Mouse (Mus musculus) embryo, embryonic 11 days (tissue): Measurements from ENCODE around the gene Hand1.
"Not testable (repeated sequence)": the region's sequence is repeated elsewhere in the genome, so short reads cannot be mapped to it uniquely, and the experiment has no call there.

Experiments
- DNase-seq: peaks from one replicate; pipeline ENCODE4 v3.0.0-alpha.2; 2015

Hand1 gene

GRCm38 (mm10) chr11:57832552-57833201 is at the start of gene Hand1:
TSS of gene Hand1 (minus strand) at chr11:57832818.
- peak; percentile 40 for DNase-seq

- DNase-seq = no peak
These were observed 43.5 kb upstream of the Hand1 start for GRCm38 (mm10) chr11:57876157-57876556.

- no peak for DNase-seq
These were observed 40.4 kb upstream of the Hand1 start for GRCm38 (mm10) chr11:57873014-57873413.

- DNase-seq = peak; percentile 60
These were observed 36.3 kb upstream of the Hand1 start for GRCm38 (mm10) chr11:57868753-57869460.

- DNase-seq = peak; percentile 32
These were observed 33.8 kb upstream of the Hand1 start for GRCm38 (mm10) chr11:57866466-57866865.

- no peak for DNase-seq
These were observed 32.0 kb upstream of the Hand1 start for GRCm38 (mm10) chr11:57864577-57864976.

- no peak for DNase-seq
These were observed 29.5 kb upstream of the Hand1 start for GRCm38 (mm10) chr11:57862088-57862487.

- no peak for DNase-seq
These were observed 25.1 kb upstream of the Hand1 start for GRCm38 (mm10) chr11:57857709-57858108.

- no peak for DNase-seq
These were observed 21.0 kb upstream of the Hand1 start for GRCm38 (mm10) chr11:57853571-57853970.

GRCm38 (mm10) chr11:57850931-57851330 is 18.3 kb upstream of the Hand1 start:
- DNase-seq = no peak

GRCm38 (mm10) chr11:57850298-57850697 is 17.7 kb upstream of the Hand1 start:
- DNase-seq = no peak

- no peak for DNase-seq
These were observed 14.8 kb upstream of the Hand1 start for GRCm38 (mm10) chr11:57847396-57847795.

GRCm38 (mm10) chr11:57846421-57847363 is 14.1 kb upstream of the Hand1 start:
- not testable (repeated sequence) for DNase-seq

GRCm38 (mm10) chr11:57841391-57841790 is 8.8 kb upstream of the Hand1 start:
- no peak for DNase-seq

GRCm38 (mm10) chr11:57840986-57841385 is 8.4 kb upstream of the Hand1 start:
- no peak for DNase-seq

GRCm38 (mm10) chr11:57837861-57838680 is 5.5 kb upstream of the Hand1 start:
- DNase-seq = no peak

- DNase-seq = peak; percentile 65
These were observed 4.5 kb upstream of the Hand1 start for GRCm38 (mm10) chr11:57836872-57837680.

- no peak for DNase-seq
These were observed 3.8 kb upstream of the Hand1 start for GRCm38 (mm10) chr11:57836401-57836800.

GRCm38 (mm10) chr11:57835931-57836330 is 3.3 kb upstream of the Hand1 start:
- no peak for DNase-seq

- DNase-seq = no peak
These were observed 2.7 kb upstream of the Hand1 start for GRCm38 (mm10) chr11:57835331-57835730.

GRCm38 (mm10) chr11:57834031-57834430 is 1.4 kb upstream of the Hand1 start:
- DNase-seq = no peak
